Mouse (Mus musculus) heart, postnatal 14 days (tissue): ENCODE results near the gene Klf12. TPM values are rescaled to one million over a fixed set of nuclear protein-coding genes. Genes with fewer than 3 reads are reported as not detected.
A peak's percentile ranks its signal among the peaks of the same experiment; 100 is the strongest.

ENCODE experiments used
- DNase-seq, 2 experiments: peaks; one replicate each; pipeline ENCODE4 v3.0.0; 2021 to 2022
- intact Hi-C: fragments of 180-260 bp; cut with DNase I; formaldehyde crosslinking; loops from one replicate; pipeline ENCODE4 v1.15.1; 2025
- total RNA-seq, 2 experiments: library from RNA; stranded (reverse); gene quantifications; 2 replicates each; pipeline ENCODE4 v1.2.3; 2021

The Klf12 gene
- total RNA-seq, 2 experiments from 2014 or later, result 14.9 to 16.7 TPM

- intact Hi-C loops, result no loop called here
- no peak for DNase-seq
Observed at GRCm38 (mm10) chr14:100165075-100165474, 119.4 kb downstream of the Klf12 start.

GRCm38 (mm10) chr14:100156639-100157038 lies 127.8 kb downstream of the Klf12 start:
- intact Hi-C loops, result no loop called here
- no peak for DNase-seq

GRCm38 (mm10) chr14:100147666-100148065 lies 136.8 kb downstream of the Klf12 start:
- intact Hi-C loops, result no loop called here
- DNase-seq, result peak; percentile 13 to 26

GRCm38 (mm10) chr14:100140370-100140769 lies 144.1 kb downstream of the Klf12 start:
- no peak for DNase-seq
- intact Hi-C loops, result no loop called here

- no peak for DNase-seq
- intact Hi-C loops, result no loop called here
Observed at GRCm38 (mm10) chr14:100134304-100134703, 150.2 kb downstream of the Klf12 start.

GRCm38 (mm10) chr14:100132479-100132878 lies 152.0 kb downstream of the Klf12 start:
- intact Hi-C loops, result no loop called here
- no peak for DNase-seq

GRCm38 (mm10) chr14:100126126-100126525 lies 158.4 kb downstream of the Klf12 start:
- no peak for DNase-seq
- intact Hi-C loops, result no loop called here

GRCm38 (mm10) chr14:100121075-100121474 lies 163.4 kb downstream of the Klf12 start:
- intact Hi-C loops, result no loop called here
- DNase-seq, result no peak

- intact Hi-C loops, result no loop called here
- DNase-seq, result no peak
Observed at GRCm38 (mm10) chr14:100119866-100120265, 164.6 kb downstream of the Klf12 start.

- intact Hi-C loops, result no loop called here
Observed at GRCm38 (mm10) chr14:100113419-100113818, 171.1 kb downstream of the Klf12 start.

GRCm38 (mm10) chr14:100111735-100112134 lies 172.7 kb downstream of the Klf12 start:
- DNase-seq, result no peak
- intact Hi-C loops, result loop anchor here (2.0 kb wide), 1 partner anchor 31 kb away; no protein-coding TSS in a partner anchor

More at GRCm38 (mm10) chr14:100113419-100113818, 171.1 kb downstream of the Klf12 start:
- no peak for DNase-seq

- DNase-seq, result no peak
- intact Hi-C loops, result no loop called here
Observed at GRCm38 (mm10) chr14:100109563-100109962, 174.9 kb downstream of the Klf12 start.

- no peak for DNase-seq
Observed at GRCm38 (mm10) chr14:100105570-100105969, 178.9 kb downstream of the Klf12 start.

GRCm38 (mm10) chr14:100104818-100105217 lies 179.7 kb downstream of the Klf12 start:
- no peak for DNase-seq
- intact Hi-C loops, result no loop called here

More at GRCm38 (mm10) chr14:100105570-100105969, 178.9 kb downstream of the Klf12 start:
- intact Hi-C loops, result no loop called here

GRCm38 (mm10) chr14:100103818-100104217 lies 180.7 kb downstream of the Klf12 start:
- intact Hi-C loops, result no loop called here

GRCm38 (mm10) chr14:100097208-100098189 lies 187.0 kb downstream of the Klf12 start:
- intact Hi-C loops, result no loop called here
- DNase-seq, result no peak

More at GRCm38 (mm10) chr14:100103818-100104217, 180.7 kb downstream of the Klf12 start:
- DNase-seq, result no peak

- intact Hi-C loops, result no loop called here
- no peak for DNase-seq
Observed at GRCm38 (mm10) chr14:100095730-100096129, 188.7 kb downstream of the Klf12 start.

- no peak for DNase-seq
- intact Hi-C loops, result loop anchor here (5.0 kb wide), 1 partner anchor 78 kb away; no protein-coding TSS in a partner anchor
Observed at GRCm38 (mm10) chr14:100090517-100090916, 194.0 kb downstream of the Klf12 start.

- DNase-seq, result no peak
- intact Hi-C loops, result loop anchor here (2.0 kb wide), 1 partner anchor 31 kb away; no protein-coding TSS in a partner anchor
Observed at GRCm38 (mm10) chr14:100079620-100080019, 204.9 kb downstream of the Klf12 start.

- intact Hi-C loops, result no loop called here
- DNase-seq, result no peak
Observed at GRCm38 (mm10) chr14:100072431-100073195, 211.9 kb downstream of the Klf12 start.

- intact Hi-C loops, result no loop called here
- DNase-seq, result no peak
Observed at GRCm38 (mm10) chr14:100069543-100070090, 214.9 kb downstream of the Klf12 start.
